Mouse (Mus musculus) spleen, embryonic (tissue): ENCODE data around the gene Cdhr2.

Experiments used
- CTCF ChIA-PET: fragments of 350-600 bp; sonication (Branson Sonifier 250); formaldehyde crosslinking; loops from one replicate; lab custom pipeline; 2022; lab: Charles Lee

The Cdhr2 gene

GRCm38 (mm10) chr13:54701243-54701642 lies at the start of gene Cdhr2:
TSS of gene Cdhr2 (plus strand) at chr13:54701461.
- CTCF ChIA-PET, result no interaction called here

- CTCF ChIA-PET, result no interaction called here
These were observed 40.4 kb upstream of the Cdhr2 start for GRCm38 (mm10) chr13:54660877-54661276.

- CTCF ChIA-PET, result no interaction called here
These were observed 39.9 kb upstream of the Cdhr2 start for GRCm38 (mm10) chr13:54661358-54661757.

GRCm38 (mm10) chr13:54663999-54664398 lies 37.3 kb upstream of the Cdhr2 start:
- CTCF ChIA-PET, result no interaction called here

- CTCF ChIA-PET, result no interaction called here
These were observed 36.8 kb upstream of the Cdhr2 start for GRCm38 (mm10) chr13:54664509-54664908.

- CTCF ChIA-PET, result interaction anchor here (0.7 kb wide), 1 partner anchor 50 kb away, joined by 3 read pairs; no protein-coding TSS in a partner anchor
These were observed 36.2 kb upstream of the Cdhr2 start for GRCm38 (mm10) chr13:54665062-54665461.

- CTCF ChIA-PET, result no interaction called here
These were observed 30.8 kb upstream of the Cdhr2 start for GRCm38 (mm10) chr13:54670491-54670890.

GRCm38 (mm10) chr13:54675895-54676590 lies 25.2 kb upstream of the Cdhr2 start:
- CTCF ChIA-PET, result no interaction called here

GRCm38 (mm10) chr13:54678263-54678662 lies 23.0 kb upstream of the Cdhr2 start:
- CTCF ChIA-PET, result no interaction called here

GRCm38 (mm10) chr13:54680184-54680853 lies 20.9 kb upstream of the Cdhr2 start:
- CTCF ChIA-PET, result no interaction called here

- CTCF ChIA-PET, result interaction anchor here (0.6 kb wide), 1 partner anchor 114 kb away, joined by 4 read pairs; no protein-coding TSS in a partner anchor
These were observed 20.0 kb upstream of the Cdhr2 start for GRCm38 (mm10) chr13:54681291-54681690.

- CTCF ChIA-PET, result no interaction called here
These were observed 18.0 kb upstream of the Cdhr2 start for GRCm38 (mm10) chr13:54683301-54683700.

GRCm38 (mm10) chr13:54684140-54684896 lies 16.9 kb upstream of the Cdhr2 start:
- CTCF ChIA-PET, result interaction anchor here (0.6 to 1.1 kb wide), 2 partner anchors 16 to 53 kb away, joined by 7 to 8 read pairs; no protein-coding TSS in a partner anchor

- CTCF ChIA-PET, result interaction anchor here (1.1 kb wide), 1 partner anchor 54 kb away, joined by 7 read pairs; no protein-coding TSS in a partner anchor
These were observed 16.1 kb upstream of the Cdhr2 start for GRCm38 (mm10) chr13:54685174-54685573.

GRCm38 (mm10) chr13:54686139-54687053 lies 14.9 kb upstream of the Cdhr2 start:
- CTCF ChIA-PET, result interaction anchor here (0.6 kb wide), 1 partner anchor 18 kb away, joined by 4 read pairs; no protein-coding TSS in a partner anchor

GRCm38 (mm10) chr13:54687096-54687495 lies 14.2 kb upstream of the Cdhr2 start:
- CTCF ChIA-PET, result no interaction called here

- CTCF ChIA-PET, result interaction anchor here (0.6 kb wide), 1 partner anchor 88 kb away, joined by 4 read pairs; no protein-coding TSS in a partner anchor
These were observed 13.5 kb upstream of the Cdhr2 start for GRCm38 (mm10) chr13:54687575-54688424.

GRCm38 (mm10) chr13:54690151-54690740 lies 11.0 kb upstream of the Cdhr2 start:
- CTCF ChIA-PET, result no interaction called here

GRCm38 (mm10) chr13:54691737-54692136 lies 9.5 kb upstream of the Cdhr2 start:
- CTCF ChIA-PET, result no interaction called here
